Mouse (Mus musculus): ENCODE data around the gene Ric3.

DNA sequence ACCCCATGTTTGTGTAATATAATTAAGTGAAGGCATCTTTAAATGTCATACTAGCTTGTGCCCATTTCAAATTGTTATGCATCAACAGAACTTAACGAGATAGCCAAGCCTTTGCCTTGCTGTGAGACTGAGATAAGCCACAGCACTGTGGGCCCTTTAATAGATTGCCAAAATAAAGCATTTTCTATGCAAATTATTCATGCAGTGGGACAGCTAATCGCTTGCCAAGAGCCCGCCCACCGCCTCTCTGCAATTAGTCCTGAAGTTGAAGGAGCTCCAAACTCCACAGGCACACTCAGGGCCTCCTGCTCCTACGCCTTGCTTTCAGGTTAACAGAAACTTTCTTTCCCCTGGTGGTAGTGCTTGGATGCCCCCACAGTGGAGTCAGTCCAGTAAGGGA is 27.9 kb upstream of the Ric3 start:
- TF ChIP-seq EP300 (optimal IDR thresholded peaks at IDR 0.05) (no peak), CTCF (IDR thresholded peaks at IDR 0.05; ENCODE audit: low read depth) (no peak)
